Mouse (Mus musculus) layer of hippocampus, adult 11-12 months (tissue): Measurements from ENCODE around the gene Dnajb12.

Experiments
- DNase-seq: peaks from one replicate; pipeline ENCODE4 v3.0.0; 2022; ENCODE audit warnings: low spot score

Gene Dnajb12

DNA sequence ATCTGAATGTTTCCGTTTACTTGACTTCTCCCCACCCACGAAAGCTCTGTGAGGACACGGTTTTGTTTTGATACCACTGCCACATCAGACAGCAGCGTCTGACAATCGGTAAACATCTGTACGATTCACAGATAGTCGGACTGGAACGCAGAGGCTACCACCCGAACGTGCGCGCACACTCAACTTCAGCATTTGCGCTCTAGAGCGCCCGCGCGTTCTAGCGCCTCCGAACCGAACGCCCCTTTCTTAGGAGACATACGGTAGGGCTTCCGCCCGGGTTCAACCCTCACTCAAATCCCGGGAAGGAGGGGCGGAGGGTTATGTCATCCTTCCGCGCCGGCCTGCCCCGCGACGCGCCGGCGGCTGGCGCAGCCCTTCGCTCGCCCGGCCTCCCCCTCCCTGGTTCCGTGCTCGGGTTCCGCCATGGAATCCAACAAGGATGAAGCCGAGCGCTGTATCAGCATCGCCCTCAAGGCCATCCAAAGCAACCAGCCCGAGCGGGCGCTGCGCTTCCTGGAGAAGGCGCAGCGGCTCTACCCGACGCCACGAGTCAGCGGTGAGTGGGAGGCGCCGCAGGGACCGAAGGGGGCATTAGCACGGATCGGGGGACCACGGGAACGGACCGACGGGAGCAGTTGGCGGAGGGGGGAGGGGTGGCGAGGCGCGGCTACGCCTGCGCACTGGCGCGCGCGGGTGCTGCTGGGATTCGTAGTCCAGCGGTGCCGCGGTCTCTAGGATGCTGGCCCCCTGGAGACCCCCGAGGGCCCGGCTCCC is at the start of gene Dnajb12:
Dnajb12 (plus strand) TSS at position 302 of the 774 bp plus-strand sequence.
- DNase-seq, result peak; percentile 95

- no peak for DNase-seq
These were observed 49.5 kb upstream of the Dnajb12 start for GRCm38 (mm10) chr10:59829886-59830285.

- DNase-seq, result no peak
These were observed 47.4 kb upstream of the Dnajb12 start for GRCm38 (mm10) chr10:59831950-59832349.

DNA sequence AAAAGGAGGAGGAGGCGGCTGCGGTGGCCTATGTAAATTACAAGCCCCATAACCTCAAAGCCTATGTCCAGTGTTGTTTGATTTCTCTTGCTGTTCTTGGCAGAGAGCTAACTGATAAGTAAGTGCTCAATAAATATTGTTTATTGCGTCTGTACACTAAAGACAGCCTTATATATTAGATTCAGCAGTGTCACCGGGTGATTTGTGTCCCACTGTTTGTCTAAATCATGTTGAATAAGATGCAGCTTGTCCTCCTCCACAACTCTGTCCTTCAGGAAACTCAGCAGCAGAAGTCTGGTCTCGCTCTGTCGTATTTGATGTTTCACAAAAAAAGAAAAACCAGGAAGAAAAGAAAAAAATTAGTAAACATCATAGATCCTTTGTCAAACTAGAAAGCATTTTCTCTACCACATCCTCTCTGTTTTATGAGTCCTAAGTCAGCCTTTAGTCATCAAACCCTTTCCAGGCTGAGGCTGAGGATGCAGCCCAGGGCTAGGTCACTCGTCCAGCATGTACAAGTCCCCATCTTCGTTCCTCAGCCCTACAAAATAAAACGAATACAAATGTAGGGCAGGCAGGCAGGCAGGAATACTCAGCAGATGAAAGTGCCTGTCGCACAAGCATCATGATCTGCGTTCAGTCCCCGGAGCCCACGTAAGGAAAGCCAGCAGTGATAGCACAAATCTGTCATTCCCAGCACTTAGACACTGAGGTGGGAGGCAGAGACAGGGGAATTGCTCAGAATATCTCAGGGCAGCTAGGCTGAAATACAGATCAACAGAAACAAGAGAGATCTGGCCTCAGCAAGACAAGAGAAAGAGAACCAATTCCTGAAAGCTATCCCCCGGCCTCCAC is 43.8 kb upstream of the Dnajb12 start:
- no peak for DNase-seq

DNA sequence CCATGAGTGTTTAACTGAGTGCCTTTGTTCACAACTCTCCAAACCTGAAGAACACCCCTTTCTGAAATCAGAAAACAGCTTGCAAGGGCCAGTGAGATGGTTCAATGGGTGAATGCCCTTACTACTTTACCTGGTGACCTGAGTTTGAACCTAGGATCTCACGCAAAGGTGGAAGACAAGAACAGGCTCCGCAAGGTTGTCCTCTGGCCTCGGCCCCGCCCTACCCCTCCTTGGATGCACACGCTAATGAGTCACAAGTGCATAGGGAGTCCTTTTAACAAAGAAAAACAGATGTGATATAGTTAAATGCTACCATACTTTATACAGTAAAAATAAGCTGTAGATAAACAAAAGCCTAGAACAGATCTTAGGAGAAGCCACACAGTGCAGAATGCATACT is 41.9 kb upstream of the Dnajb12 start:
- no peak for DNase-seq

GRCm38 (mm10) chr10:59841434-59841833 is 37.9 kb upstream of the Dnajb12 start:
- DNase-seq, result no peak

- DNase-seq, result no peak
These were observed 36.2 kb upstream of the Dnajb12 start for GRCm38 (mm10) chr10:59843125-59843524.

DNA sequence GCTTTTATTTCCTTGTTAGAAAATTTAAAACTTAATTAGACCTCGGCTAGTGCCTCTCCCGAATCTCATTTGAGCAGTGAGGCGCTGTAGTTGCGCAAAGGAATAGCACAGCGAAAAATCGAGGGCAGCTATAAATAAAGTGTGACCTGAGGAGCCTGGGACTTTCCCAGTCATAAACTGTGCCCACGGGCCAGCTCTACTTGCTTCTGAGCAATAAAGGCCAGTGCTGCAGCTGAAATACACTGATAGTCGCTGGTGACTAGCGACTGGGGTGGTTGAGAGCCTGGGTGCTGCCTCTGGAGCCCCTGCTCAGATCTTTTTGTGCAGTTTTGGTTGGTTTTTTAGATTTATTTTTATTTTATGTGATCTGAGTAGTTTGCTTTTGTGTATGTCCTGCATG is 34.7 kb upstream of the Dnajb12 start:
- no peak for DNase-seq

- peak; percentile 57 for DNase-seq
These were observed 32.9 kb upstream of the Dnajb12 start for GRCm38 (mm10) chr10:59846416-59846815.

GRCm38 (mm10) chr10:59848079-59848877 is 31.1 kb upstream of the Dnajb12 start:
- no peak for DNase-seq

GRCm38 (mm10) chr10:59848953-59849352 is 30.4 kb upstream of the Dnajb12 start:
- DNase-seq, result no peak

GRCm38 (mm10) chr10:59849371-59849770 is 30.0 kb upstream of the Dnajb12 start:
- no peak for DNase-seq

- no peak for DNase-seq
These were observed 22.2 kb upstream of the Dnajb12 start for GRCm38 (mm10) chr10:59857157-59857556.

GRCm38 (mm10) chr10:59860684-59861083 is 18.7 kb upstream of the Dnajb12 start:
- DNase-seq, result no peak

GRCm38 (mm10) chr10:59861201-59861600 is 18.2 kb upstream of the Dnajb12 start:
- no peak for DNase-seq

GRCm38 (mm10) chr10:59862816-59863440 is 16.4 kb upstream of the Dnajb12 start:
- DNase-seq, result no peak

DNA sequence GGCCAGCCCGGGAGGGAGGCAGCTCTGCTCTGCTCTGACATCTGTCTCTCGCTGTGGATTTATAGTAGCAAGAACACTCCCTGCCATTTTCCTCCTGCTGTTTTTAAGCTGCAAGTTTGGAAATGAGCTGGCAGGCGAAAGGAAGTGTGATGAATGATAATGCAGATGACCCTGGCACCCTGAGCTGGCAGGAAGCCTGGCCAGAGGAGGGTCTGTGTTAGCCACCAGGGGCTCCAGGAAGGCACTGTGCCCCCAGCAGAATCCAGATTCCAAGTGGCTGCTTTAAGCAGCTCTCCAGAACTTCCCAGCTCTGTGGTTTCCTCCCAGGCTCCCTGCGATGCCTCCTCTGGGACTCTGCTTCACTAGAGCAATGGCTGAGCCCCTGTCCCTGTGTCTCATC is 15.7 kb upstream of the Dnajb12 start:
- DNase-seq, result no peak

GRCm38 (mm10) chr10:59864232-59864875 is 15.0 kb upstream of the Dnajb12 start:
- DNase-seq, result peak; percentile 49

DNA sequence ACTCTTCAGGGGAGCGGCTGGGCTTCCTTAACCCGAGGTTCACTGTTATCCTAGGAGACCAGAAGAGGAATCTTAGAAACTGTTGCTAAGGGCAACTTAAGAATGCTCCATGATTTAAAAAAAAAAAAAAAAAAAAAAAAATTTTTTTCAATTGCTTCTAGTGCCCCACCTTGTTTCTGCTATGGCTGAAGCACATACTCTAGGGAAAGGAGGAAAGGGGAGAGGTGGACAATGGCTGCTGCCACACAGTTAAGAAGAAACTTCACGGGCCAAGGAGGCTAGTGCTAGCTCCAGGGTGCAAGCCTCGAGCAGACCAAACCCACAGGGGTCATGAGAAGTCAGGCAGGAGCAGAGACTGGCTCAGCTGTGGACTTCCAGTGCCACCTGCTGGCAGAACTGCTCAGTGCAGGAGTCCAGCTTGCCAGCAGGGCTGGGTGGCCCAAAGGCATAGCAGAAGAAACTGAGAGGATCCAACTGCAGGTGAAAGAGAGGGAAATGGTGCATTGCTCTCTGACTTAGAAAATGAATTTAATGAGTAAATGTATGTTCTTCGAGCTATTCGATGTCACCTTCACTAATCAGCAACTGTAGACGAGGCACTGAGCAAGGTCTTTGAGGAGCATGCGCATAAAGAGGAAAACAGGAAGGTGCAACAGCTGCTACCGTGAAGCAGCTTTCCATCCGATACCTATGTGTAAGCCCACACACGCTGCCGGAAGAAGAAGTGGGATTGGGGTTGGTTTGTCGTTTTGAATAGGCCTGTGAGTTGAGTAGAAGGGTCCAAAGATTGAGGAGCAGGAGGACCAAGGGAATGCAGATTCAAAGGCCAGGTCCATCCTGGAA is 14.3 kb upstream of the Dnajb12 start:
- peak; percentile 89 for DNase-seq

DNA sequence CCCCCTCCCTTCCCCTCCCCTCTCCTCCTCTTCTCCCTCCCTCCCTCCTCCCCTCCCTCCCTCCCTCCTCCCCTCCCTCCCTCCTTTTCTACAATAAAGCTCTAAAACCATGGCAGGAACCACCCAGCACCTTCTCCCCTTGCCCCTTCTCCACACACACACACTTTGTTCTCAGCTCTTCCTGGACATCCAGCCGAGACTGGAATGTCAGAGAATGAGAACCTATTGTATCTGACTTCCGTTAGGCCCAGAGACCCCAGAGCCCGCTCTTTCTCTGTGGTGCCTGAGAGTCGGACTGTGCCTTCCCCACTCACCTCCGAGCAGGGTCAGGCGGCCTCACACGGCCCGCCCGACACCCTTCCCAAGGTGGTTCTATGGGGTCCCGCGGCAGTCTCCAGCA is 11.1 kb upstream of the Dnajb12 start:
- DNase-seq, result no peak
